Mouse (Mus musculus): ENCODE results near the gene Ttc7b.

DNA sequence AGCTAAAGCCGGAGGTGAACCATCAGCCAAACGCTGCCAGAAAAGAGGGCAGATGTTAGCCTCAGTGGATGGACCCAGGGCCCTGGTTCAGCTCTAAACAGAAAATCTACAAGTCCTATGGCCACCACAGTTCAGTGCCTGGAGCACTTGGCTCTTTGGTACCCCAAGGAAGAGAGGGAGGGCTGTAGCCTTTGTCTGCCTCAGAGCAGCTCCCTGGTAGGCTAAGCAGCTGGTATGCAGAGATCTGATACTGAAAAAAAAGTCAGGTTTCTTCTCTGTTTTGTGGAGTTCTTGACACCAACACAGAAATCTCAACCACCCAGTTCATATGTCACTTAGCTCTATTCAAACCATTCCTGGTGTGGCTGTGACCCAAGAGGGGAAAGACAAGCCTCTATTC lies 16.0 kb downstream of the Ttc7b start:
- TF ChIP-seq CTCF (IDR thresholded peaks at IDR 0.05; ENCODE audit: control insufficient read depth, insufficient read depth, insufficient replicate concordance, low read depth, low read length) = no peak
- TF ChIP-seq POLR2A (IDR thresholded peaks at IDR 0.05; ENCODE audit: control insufficient read depth, low read depth, low read length) = no peak
